Comparison of ENCODE assay signal across 13 mouse cellular contexts in the genomic region with DNA sequence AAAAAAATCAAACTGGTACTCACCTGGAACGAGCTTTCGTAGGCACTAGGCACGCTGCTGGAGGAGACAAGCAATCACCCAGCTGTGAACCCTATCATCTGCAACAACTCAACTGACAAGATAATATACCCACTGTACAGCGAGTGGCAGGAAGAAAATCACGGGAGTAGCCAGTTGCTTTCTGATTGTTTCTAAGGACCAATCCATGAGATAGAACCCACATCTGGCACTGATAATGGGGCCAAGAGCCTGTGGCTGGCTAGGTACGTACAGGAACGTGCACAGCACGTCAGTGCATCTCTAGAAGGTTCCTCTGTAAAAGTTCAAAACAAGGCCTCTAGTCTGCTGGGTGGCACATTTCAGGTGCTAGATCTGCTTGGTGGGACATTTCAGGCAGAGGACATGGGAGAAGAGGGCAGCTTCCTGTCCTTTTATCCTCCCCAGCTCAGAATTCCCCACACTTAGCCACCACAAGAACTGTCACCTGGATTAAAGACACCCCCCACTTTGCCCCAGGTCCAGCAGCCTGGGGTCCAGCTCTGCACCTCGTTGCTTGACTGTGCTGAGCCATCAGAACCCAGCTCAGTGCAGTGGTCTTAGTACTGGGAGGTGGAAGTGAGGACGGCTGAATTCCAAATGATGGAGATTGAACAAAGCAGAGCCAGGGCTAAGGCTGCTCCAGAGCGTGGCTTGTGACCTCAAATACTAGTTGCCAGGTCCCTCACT.
"Had no signal": no experiment of that assay in that cellular context is flagged by ENCODE, and none has a peak within 500 bp of the region (broad histone marks: within the 10 kb centered on the region; RNA-seq: fewer than 3 reads in every experiment).

No protein-coding gene starts in this region.

- H3K4me1 ChIP-seq: limb, embryonic 13.5 days; midbrain, embryonic 10.5 days; neural tube, embryonic 15.5 days had no signal

- H3K9me3 ChIP-seq: limb, embryonic 13.5 days; midbrain, embryonic 10.5 days; midbrain, embryonic 15.5 days; neural tube, embryonic 15.5 days had no signal

- H3K4me2 ChIP-seq: limb, embryonic 13.5 days; midbrain, embryonic 15.5 days; neural tube, embryonic 15.5 days had no signal

- H3K27ac ChIP-seq: hindbrain, postnatal 0 days; limb, embryonic 13.5 days; midbrain, embryonic 10.5 days; midbrain, embryonic 15.5 days; neural tube, embryonic 15.5 days had no signal

- DNase-seq: kidney, adult 11 months; kidney, adult 9 months; kidney, postnatal 10 days; lung, adult 18-20 months; right cerebral cortex, postnatal 4 days; spleen, adult 18-20 months; thymus, adult 18-20 months; thymus, postnatal 14 days had no signal

- ATAC-seq: hindbrain, postnatal 0 days; midbrain, embryonic 15.5 days had no signal

- H3K9ac ChIP-seq: limb, embryonic 13.5 days; midbrain, embryonic 15.5 days; neural tube, embryonic 15.5 days had no signal

- H3K27me3 ChIP-seq: limb, embryonic 13.5 days; midbrain, embryonic 15.5 days; neural tube, embryonic 15.5 days had no signal

- H3K4me3 ChIP-seq: limb, embryonic 13.5 days; midbrain, embryonic 10.5 days; midbrain, embryonic 15.5 days; neural tube, embryonic 15.5 days had no signal
